Comparison of ENCODE assay signal across 22 mouse cellular contexts in the genomic region with DNA sequence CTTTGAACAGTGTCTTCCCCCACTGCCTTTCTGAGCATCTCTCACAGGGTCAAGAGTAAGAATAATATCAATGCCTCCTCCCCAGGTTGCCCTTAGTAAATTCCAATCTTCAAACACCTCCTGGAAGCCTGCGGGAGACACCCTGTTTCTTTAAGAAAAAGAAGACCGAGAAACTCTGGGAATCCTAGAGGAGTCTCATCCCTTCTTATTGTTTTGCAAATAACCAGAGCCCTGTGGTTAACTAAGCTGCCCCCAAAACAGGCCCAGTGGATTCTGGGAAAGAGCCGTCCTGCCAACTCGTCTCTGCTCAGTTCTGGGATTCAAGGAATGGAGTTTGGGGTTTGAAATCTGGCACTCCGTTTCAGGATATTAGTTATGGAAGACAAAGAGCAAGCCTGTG.
DNase-seq lines count a peak whose midpoint lies in the region; ATAC-seq and TF ChIP-seq lines count a peak whose summit lies in the region.
"Had no signal": no experiment of that assay in that cellular context is flagged by ENCODE, and none has a peak within 500 bp of the region (broad histone marks: within the 10 kb centered on the region; RNA-seq: fewer than 3 reads in every experiment).

No protein-coding gene starts in this region.

- TF ChIP-seq CTCF in stomach, postnatal 0 days (IDR thresholded peaks at IDR 0.05; ENCODE audit: low read depth), result no peak

- 55% methylated on average over 5 of the region's 5 CpGs for WGBS in embryonic facial prominence, embryonic 13.5 days
- WGBS in embryonic facial prominence, embryonic 10.5 days, result 56% methylated on average over 5 of the region's 5 CpGs
- 47% methylated on average over 5 of the region's 5 CpGs for WGBS in hindbrain, embryonic 10.5 days
- 48% methylated on average over 5 of the region's 5 CpGs for WGBS in hindbrain, embryonic 12.5 days
- 67% methylated on average over 5 of the region's 5 CpGs for WGBS in stomach, embryonic 14.5 days
- 75% methylated on average over 5 of the region's 5 CpGs for WGBS in stomach, postnatal 0 days
- WGBS in stomach, embryonic 16.5 days, result 70% methylated on average over 5 of the region's 5 CpGs

- H3K4me1 ChIP-seq in embryonic facial prominence, embryonic 13.5 days, result peaks cover 29% of the 10 kb centered on the region
- peaks cover 69% of the 10 kb centered on the region for H3K4me1 ChIP-seq in embryonic facial prominence, embryonic 10.5 days
- H3K4me1 ChIP-seq in hindbrain, embryonic 10.5 days (replicated peaks), result peaks cover 60% of the 10 kb centered on the region
- peaks cover 15% of the 10 kb centered on the region for H3K4me1 ChIP-seq in hindbrain, embryonic 12.5 days
- H3K4me1 ChIP-seq in stomach, embryonic 14.5 days (ENCODE audit: control insufficient read depth, insufficient read depth, low read length), result peaks cover 14% of the 10 kb centered on the region
- peaks cover 5% of the 10 kb centered on the region for H3K4me1 ChIP-seq in stomach, postnatal 0 days (replicated peaks; ENCODE audit: control insufficient read depth, insufficient read depth)
- peaks cover 17% of the 10 kb centered on the region for H3K4me1 ChIP-seq in stomach, embryonic 16.5 days (ENCODE audit: control insufficient read depth, insufficient read depth, low read length)

- H3K36me3 ChIP-seq in embryonic facial prominence, embryonic 13.5 days, result 0 out of 2 replicates have a peak, but pooled peaks cover 3% of the 10 kb centered on the region
- H3K36me3 ChIP-seq in embryonic facial prominence, embryonic 10.5 days (replicated peaks), result peaks cover 12% of the 10 kb centered on the region; the same call in 1 of the 2 replicates
- 0 out of 2 replicates have a peak, but pooled peaks cover 7% of the 10 kb centered on the region for H3K36me3 ChIP-seq in hindbrain, embryonic 10.5 days
- no peaks in the 10 kb centered on the region; the same call in 1 of the 2 replicates for H3K36me3 ChIP-seq in hindbrain, embryonic 12.5 days
- H3K36me3 ChIP-seq in stomach, embryonic 14.5 days (ENCODE audit: control insufficient read depth, insufficient read depth, low read length), result no peaks in the 10 kb centered on the region
- no peaks in the 10 kb centered on the region for H3K36me3 ChIP-seq in stomach, postnatal 0 days (ENCODE audit: control insufficient read depth, insufficient read depth, low read length)
- H3K36me3 ChIP-seq in stomach, embryonic 16.5 days (ENCODE audit: control insufficient read depth, insufficient read depth, low read length), result no peaks in the 10 kb centered on the region
- H3K36me3 ChIP-seq: embryonic facial prominence, embryonic 15.5 days; intestine, embryonic 15.5 days had no signal

- H3K4me3 ChIP-seq in embryonic facial prominence, embryonic 13.5 days, result no peak overlapping the region
- H3K4me3 ChIP-seq in embryonic facial prominence, embryonic 10.5 days, result no peak overlapping the region
- H3K4me3 ChIP-seq in hindbrain, embryonic 10.5 days, result peak overlapping the region; percentile 47
- no peak overlapping the region for H3K4me3 ChIP-seq in hindbrain, embryonic 12.5 days
- no peak overlapping the region for H3K4me3 ChIP-seq in stomach, embryonic 14.5 days (ENCODE audit: low read depth, low read length)
- no peak overlapping the region for H3K4me3 ChIP-seq in stomach, postnatal 0 days (ENCODE audit: low read depth, low read length)
- no peak overlapping the region for H3K4me3 ChIP-seq in stomach, embryonic 16.5 days (replicated peaks; ENCODE audit: low read length)

- H3K27ac ChIP-seq in embryonic facial prominence, embryonic 13.5 days, result 0 out of 2 replicates have a peak overlapping the region, but pooled peaks have one; percentile 30
- no peak overlapping the region for H3K27ac ChIP-seq in embryonic facial prominence, embryonic 10.5 days (replicated peaks)
- no peak overlapping the region for H3K27ac ChIP-seq in hindbrain, embryonic 10.5 days
- no peak overlapping the region for H3K27ac ChIP-seq in hindbrain, embryonic 12.5 days
- no peak overlapping the region for H3K27ac ChIP-seq in stomach, embryonic 14.5 days (ENCODE audit: low read length)
- H3K27ac ChIP-seq in stomach, postnatal 0 days (replicated peaks), result no peak overlapping the region
- no peak overlapping the region for H3K27ac ChIP-seq in stomach, embryonic 16.5 days (ENCODE audit: low read length)
- H3K27ac ChIP-seq: hindbrain, embryonic 14.5 days; intestine, embryonic 15.5 days had no signal

- no peak for DNase-seq in embryonic facial prominence, embryonic 10.5 days (ENCODE audit: low spot score)
- no peak for DNase-seq in hindbrain, embryonic 10.5 days (ENCODE audit: low spot score)
- no peak for DNase-seq in stomach, postnatal 0 days (ENCODE audit: low spot score)
- DNase-seq in Muller cell, postnatal 12 days (ENCODE audit: inconsistent ontology term), result no peak
- DNase-seq: adrenal gland, postnatal 10 days; B cell, adult 2 months; cerebellum, adult 11 months; cerebellum, adult 9-10 months; cerebellum, postnatal 25 days; gastrocnemius, postnatal 10 days; heart, adult 18-20 months; heart, postnatal 10 days; heart, postnatal 4 days had no signal

- H3K27me3 ChIP-seq in embryonic facial prominence, embryonic 13.5 days, result peaks cover 3% of the 10 kb centered on the region; the same call in 1 of the 2 replicates
- H3K27me3 ChIP-seq in embryonic facial prominence, embryonic 10.5 days (replicated peaks; ENCODE audit: low read depth, poor library complexity, severe bottlenecking), result peaks cover 9% of the 10 kb centered on the region; the same call in 1 of the 2 replicates
- peaks cover 11% of the 10 kb centered on the region; the same call in 1 of the 2 replicates for H3K27me3 ChIP-seq in hindbrain, embryonic 10.5 days (ENCODE audit: insufficient read depth, poor library complexity, severe bottlenecking)
- H3K27me3 ChIP-seq in hindbrain, embryonic 12.5 days, result peaks cover 16% of the 10 kb centered on the region
- H3K27me3 ChIP-seq in stomach, embryonic 14.5 days (ENCODE audit: control insufficient read depth, insufficient read depth, low read length), result no peaks in the 10 kb centered on the region
- no peaks in the 10 kb centered on the region for H3K27me3 ChIP-seq in stomach, postnatal 0 days (ENCODE audit: control insufficient read depth, insufficient read depth, low read length)
- H3K27me3 ChIP-seq in stomach, embryonic 16.5 days (ENCODE audit: control insufficient read depth, insufficient read depth, low read length), result no peaks in the 10 kb centered on the region
- H3K27me3 ChIP-seq: embryonic facial prominence, embryonic 15.5 days; intestine, embryonic 15.5 days had no signal

- H3K4me2 ChIP-seq in embryonic facial prominence, embryonic 13.5 days, result peak overlapping the region; percentile 58; the same call in 1 of the 2 replicates
- no peak overlapping the region for H3K4me2 ChIP-seq in hindbrain, embryonic 12.5 days (replicated peaks)
- H3K4me2 ChIP-seq in stomach, embryonic 14.5 days (replicated peaks; ENCODE audit: low read depth, low read length), result peak overlapping the region; percentile 47; the same call in 1 of the 2 replicates
- no peak overlapping the region for H3K4me2 ChIP-seq in stomach, postnatal 0 days (replicated peaks; ENCODE audit: low read depth)
- 0 out of 2 replicates have a peak overlapping the region, but pooled peaks have one; percentile 56 for H3K4me2 ChIP-seq in stomach, embryonic 16.5 days (ENCODE audit: low read depth, low read length)

- ATAC-seq in embryonic facial prominence, embryonic 13.5 days (ENCODE audit: insufficient number of reproducible peaks, insufficient read depth, low FRiP score, low TSS enrichment, low read depth), result no peak
- no peak for ATAC-seq in hindbrain, embryonic 12.5 days (ENCODE audit: low FRiP score)
- ATAC-seq in stomach, embryonic 14.5 days (ENCODE audit: insufficient number of reproducible peaks, insufficient read depth, low FRiP score, low read depth), result no peak
- ATAC-seq in stomach, postnatal 0 days (ENCODE audit: low FRiP score, low TSS enrichment), result no peak
- no peak for ATAC-seq in stomach, embryonic 16.5 days (ENCODE audit: insufficient read depth, low FRiP score)
- ATAC-seq: CD4-positive, CD25-positive, alpha-beta regulatory T cell, adult 4 months; forebrain, embryonic 16.5 days; intestine, embryonic 15.5 days had no signal

- H3K9ac ChIP-seq in embryonic facial prominence, embryonic 13.5 days, result no peak overlapping the region
- H3K9ac ChIP-seq in hindbrain, embryonic 12.5 days, result no peak overlapping the region
- no peak overlapping the region for H3K9ac ChIP-seq in stomach, embryonic 14.5 days (replicated peaks; ENCODE audit: low read depth, low read length)
- no peak overlapping the region for H3K9ac ChIP-seq in stomach, postnatal 0 days (ENCODE audit: low read length)
- no peak overlapping the region for H3K9ac ChIP-seq in stomach, embryonic 16.5 days (ENCODE audit: low read length)
- H3K9ac ChIP-seq: embryonic facial prominence, embryonic 15.5 days; hindbrain, embryonic 14.5 days had no signal

- H3K9me3 ChIP-seq in embryonic facial prominence, embryonic 13.5 days, result peaks cover 45% of the 10 kb centered on the region
- peaks cover 55% of the 10 kb centered on the region for H3K9me3 ChIP-seq in embryonic facial prominence, embryonic 10.5 days
- H3K9me3 ChIP-seq in hindbrain, embryonic 10.5 days, result peaks cover 58% of the 10 kb centered on the region
- peaks cover 47% of the 10 kb centered on the region for H3K9me3 ChIP-seq in hindbrain, embryonic 12.5 days (replicated peaks)
- peaks cover 43% of the 10 kb centered on the region for H3K9me3 ChIP-seq in stomach, embryonic 14.5 days (ENCODE audit: control insufficient read depth, low read depth, low read length)
- 0 out of 2 replicates have a peak, but pooled peaks cover 4% of the 10 kb centered on the region for H3K9me3 ChIP-seq in stomach, postnatal 0 days (ENCODE audit: control insufficient read depth, low read length)
- peaks cover 35% of the 10 kb centered on the region; the same call in 1 of the 2 replicates for H3K9me3 ChIP-seq in stomach, embryonic 16.5 days (replicated peaks; ENCODE audit: control insufficient read depth, low read length)
- H3K9me3 ChIP-seq: intestine, embryonic 15.5 days had no signal

- no peak for TF ChIP-seq EP300 in stomach, postnatal 0 days (optimal IDR thresholded peaks at IDR 0.05)

Comparison
In these comparisons a context has a peak if more than half of its experiments do, and no peak if none do; other contexts are left out.
1. H3K4me2 ChIP-seq: peak in embryonic facial prominence, embryonic 13.5 days (single experiment), stomach, embryonic 14.5 days (single experiment) and stomach, embryonic 16.5 days (single experiment); none in hindbrain, embryonic 12.5 days (single experiment) and stomach, postnatal 0 days (single experiment).